Mouse (Mus musculus) olfactory bulb, adult 2 months (tissue): Measurements from ENCODE around the gene Dpm3.

ENCODE experiments used
- CTCF ChIP-seq: fragments of 200-500 bp; IDR thresholded peaks from 2 replicates; pipeline ENCODE4 v1.5.1; 2012; ENCODE audit warnings: low read depth, mild to moderate bottlenecking, low read length, moderate library complexity; ENCODE audit not compliant: insufficient read depth
- POLR2A ChIP-seq: fragments of 200-500 bp; IDR thresholded peaks from 2 replicates; pipeline ENCODE4 v1.6.1; 2012; ENCODE audit warnings: mild to moderate bottlenecking, low read depth, low read length, moderate library complexity; ENCODE audit not compliant: insufficient read depth

DNA sequence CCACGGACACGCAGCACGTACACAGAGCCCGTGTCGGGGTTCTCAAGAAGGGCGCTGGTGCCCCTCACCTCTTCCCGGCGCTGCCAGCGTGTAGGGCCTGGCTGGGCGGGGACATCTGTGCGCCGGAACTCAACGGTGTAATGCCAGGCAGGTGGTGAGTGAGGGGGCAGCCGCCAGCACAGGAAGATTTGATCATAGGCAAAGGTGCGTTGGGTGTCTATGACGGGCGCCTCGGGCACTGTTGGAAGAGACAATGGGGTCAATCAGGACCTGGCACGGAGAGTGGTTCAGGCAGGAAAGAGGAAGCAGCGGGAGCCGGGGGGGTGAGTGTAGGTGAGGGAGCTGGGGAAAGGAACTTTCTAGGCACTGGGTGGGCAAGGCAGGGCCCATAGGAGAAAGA is 21.5 kb upstream of the Dpm3 start:
- TF ChIP-seq CTCF = no peak
- no peak for TF ChIP-seq POLR2A
